Mouse (Mus musculus) regulatory T cell (primary cell): ENCODE data around the gene Fndc3b.

ENCODE experiments used
- in situ Hi-C: fragments of 300-600 bp; cut with MboI, MseI; formaldehyde crosslinking; loops from one replicate; pipeline ENCODE4 v1.15.1; 2025; ENCODE audit warnings: high pct_unique_total_duplicates

The Fndc3b gene

DNA sequence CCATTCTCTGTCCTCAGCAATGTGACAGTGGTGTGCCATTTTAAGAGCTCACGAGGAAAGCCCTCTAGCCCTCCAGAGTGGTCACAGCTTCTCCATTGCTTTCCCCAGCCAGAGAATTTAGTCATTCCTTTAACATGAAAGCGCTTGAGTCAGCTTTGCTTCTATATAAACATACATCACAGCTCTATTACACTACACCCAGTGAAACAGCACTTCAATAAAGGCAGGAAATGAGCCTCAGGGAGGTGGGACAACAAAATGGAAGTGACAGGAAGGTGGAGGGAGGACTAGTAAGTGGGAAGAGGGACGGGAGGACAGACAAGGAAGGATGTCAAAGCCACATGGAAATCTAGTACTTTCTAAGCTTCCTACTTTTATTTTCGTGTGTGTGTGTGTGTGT lies 88.7 kb downstream of the Fndc3b start:
- in situ Hi-C loops = no loop called here

DNA sequence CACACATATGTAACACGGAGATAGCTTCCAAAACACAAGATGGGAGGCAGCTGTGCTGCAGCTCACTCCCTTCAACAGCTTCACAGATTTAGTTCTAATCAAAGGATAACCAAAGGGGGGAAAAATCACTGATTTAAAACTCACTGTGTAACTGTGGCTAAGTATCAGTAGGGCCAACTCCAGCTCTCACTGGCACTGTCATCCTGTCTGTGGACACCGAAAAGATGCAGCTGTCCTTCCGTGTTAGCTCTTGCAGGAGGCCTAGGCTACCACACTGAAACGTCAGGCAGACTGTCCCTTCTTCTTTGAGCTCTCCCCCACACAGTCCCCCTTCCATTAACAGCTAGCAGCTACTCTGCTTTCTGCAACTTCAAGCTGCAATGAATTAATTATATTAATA lies 89.9 kb downstream of the Fndc3b start:
- in situ Hi-C loops = no loop called here

- in situ Hi-C loops = no loop called here
These were observed 93.4 kb downstream of the Fndc3b start for GRCm38 (mm10) chr3:27617733-27618132.

- in situ Hi-C loops = no loop called here
These were observed 93.9 kb downstream of the Fndc3b start for GRCm38 (mm10) chr3:27617237-27617499.

- in situ Hi-C loops = no loop called here
These were observed 94.5 kb downstream of the Fndc3b start for GRCm38 (mm10) chr3:27616421-27617236.

- in situ Hi-C loops = no loop called here
These were observed 95.6 kb downstream of the Fndc3b start for GRCm38 (mm10) chr3:27615479-27615878.

DNA sequence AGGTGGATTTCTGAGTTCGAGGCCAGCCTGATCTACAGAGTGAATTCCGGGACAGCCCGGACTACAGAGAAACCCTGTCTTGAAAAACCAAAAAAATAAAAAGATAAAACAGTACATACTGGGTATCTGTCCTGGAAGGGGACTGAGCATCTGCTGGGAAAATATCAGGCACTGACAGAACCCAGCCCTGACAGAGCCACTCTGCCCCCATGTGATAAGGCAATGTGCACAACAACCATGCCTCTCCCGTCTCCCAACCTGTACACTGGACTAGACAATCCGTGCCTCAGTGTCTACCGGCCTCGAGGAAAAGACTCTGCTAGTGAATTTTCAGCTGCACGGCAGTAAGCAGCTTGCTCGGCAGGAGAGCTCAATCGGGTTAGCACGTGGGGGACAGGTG lies 97.3 kb downstream of the Fndc3b start:
- in situ Hi-C loops = loop anchor here (5.0 kb wide), 1 partner anchor 92 kb away; no protein-coding TSS in a partner anchor

DNA sequence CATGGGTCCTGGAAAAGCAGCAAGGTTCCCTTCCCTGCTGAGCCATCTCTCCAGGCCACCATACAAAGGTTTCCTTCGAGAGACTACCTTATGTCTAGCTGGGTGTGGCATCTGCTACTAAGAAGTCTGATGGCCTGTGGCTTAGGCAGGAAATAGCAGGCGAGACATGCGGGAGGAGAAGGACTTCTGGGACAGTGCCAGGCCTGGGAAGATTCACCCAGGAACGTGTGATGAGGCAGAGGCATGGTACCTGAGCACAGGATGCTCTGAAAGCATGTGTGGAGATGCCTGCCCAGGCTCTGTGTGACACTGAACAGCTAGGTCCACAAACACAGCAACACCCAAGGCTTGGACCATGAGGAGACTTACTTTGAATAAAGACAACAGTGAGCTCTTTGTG lies 98.1 kb downstream of the Fndc3b start:
- in situ Hi-C loops = loop anchor here (5.0 kb wide), 1 partner anchor 91 kb away; no protein-coding TSS in a partner anchor

GRCm38 (mm10) chr3:27611986-27612385 lies 99.1 kb downstream of the Fndc3b start:
- in situ Hi-C loops = loop anchor here (5.0 kb wide), 1 partner anchor 90 kb away; no protein-coding TSS in a partner anchor

DNA sequence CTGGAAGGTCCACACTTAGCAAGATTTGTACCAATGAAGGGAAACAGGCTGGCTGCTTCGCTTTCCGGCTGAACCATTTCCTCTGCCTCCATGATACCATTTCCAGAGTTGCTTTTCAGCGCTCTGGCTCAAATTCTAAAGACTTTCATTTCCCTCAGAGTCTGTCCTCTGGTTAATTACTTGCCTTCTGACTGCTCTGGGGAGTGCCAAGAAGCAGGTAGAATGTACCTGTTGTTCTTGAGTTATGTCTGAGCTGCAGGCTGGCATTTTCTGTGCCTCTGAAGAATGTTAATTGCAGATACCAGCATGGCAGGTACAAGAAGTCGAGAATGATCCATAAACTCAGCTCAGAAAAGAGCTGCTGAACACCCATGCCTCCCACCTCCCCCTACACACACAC lies 100.6 kb downstream of the Fndc3b start:
- in situ Hi-C loops = loop anchor here (5.0 kb wide), 1 partner anchor 88 kb away; no protein-coding TSS in a partner anchor

DNA sequence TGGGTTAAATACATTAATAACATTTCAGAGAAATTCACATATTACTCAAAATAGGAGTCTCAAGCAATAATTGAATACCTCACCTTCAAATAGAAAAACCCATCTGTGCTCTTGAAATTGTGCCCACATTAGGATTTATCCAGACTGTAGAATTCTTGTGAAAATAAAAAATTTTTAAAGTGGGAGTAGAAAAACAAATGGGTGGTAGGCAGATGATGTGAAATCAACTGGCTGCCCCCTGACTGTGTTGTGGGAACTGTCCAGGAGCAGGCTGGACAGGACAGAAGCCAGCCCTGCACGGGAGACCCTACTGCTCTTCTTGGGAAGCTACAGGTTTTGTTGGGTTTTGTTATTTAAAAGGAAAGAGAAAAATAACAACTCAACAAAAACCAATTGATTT lies 101.0 kb downstream of the Fndc3b start:
- in situ Hi-C loops = loop anchor here (5.0 kb wide), 1 partner anchor 88 kb away; no protein-coding TSS in a partner anchor

DNA sequence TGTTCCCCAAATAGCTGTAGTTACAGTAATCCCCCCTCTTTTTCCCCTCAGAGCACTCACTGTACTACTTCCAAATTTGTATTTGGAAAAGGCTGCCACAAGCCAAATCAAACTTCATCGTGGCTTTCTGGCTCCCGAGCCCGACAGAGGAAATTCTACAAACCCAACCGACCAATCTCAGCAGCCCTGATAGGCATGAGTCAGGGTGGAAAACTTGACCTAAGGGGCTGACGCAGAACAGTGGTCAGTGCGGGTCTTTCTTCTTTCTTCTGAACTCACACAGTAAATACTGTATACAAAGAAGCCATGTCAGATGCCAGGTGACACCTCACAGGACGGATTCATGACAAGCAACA lies 103.3 kb downstream of the Fndc3b start:
- in situ Hi-C loops = no loop called here

- in situ Hi-C loops = no loop called here
These were observed 103.9 kb downstream of the Fndc3b start for GRCm38 (mm10) chr3:27607081-27607795.

DNA sequence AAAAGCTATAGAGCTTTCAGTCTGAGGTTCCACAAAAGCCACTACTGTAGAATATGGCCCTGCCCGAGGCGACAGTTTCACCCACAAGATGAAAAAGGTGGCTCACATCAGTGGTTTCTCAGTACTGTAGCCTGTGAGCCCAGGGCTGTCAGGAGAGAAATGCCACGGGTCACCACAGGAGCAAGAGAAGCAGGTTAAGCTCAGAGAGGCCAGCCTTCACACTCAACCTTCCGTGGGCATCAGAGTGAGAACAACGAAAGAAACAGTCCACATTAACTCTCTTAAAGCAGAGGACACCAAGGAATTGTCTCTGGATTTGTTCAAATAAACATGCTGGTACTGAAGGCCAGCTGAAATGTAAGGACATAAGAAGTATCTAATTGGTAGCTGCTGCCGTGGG lies 104.5 kb downstream of the Fndc3b start:
- in situ Hi-C loops = no loop called here

DNA sequence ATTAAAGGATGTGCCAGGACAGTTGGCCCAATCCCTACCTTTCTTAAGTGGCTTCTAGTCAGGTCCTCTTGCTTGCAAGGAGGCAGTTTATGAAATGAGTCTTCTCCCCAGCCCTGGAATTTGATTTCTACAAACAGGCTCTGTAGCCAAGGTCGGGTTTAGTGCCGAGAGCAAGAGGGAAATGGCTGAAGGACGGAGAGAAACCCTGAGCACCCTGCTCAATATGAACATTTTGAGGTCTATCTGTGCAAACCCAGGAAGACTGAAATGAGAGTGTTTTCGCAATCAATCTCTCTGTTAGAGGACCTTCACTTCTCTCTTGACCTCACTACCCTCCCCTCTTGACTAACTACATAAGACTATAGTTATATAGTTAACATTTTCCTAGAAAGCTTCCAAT lies 105.5 kb downstream of the Fndc3b start:
- in situ Hi-C loops = no loop called here

- in situ Hi-C loops = no loop called here
These were observed 106.0 kb downstream of the Fndc3b start for GRCm38 (mm10) chr3:27605081-27605480.

DNA sequence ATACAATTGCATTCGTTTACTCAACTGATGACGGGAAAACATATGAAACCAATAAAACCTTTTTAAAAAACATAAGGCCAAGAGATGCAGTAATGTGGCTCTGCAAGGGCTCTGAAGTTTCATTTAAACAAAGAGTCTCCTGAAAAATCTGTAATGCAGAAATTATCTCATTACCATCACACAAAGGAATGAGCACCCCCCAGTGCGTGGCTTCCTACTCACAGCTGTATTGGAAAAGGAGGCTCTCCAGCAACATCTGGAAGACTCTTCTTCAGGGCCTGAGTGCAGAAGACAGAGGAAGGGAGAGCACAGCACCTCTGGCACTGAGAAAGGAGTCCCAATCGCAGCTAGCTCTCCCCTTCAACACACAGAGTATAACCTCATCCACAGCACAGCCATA lies 106.5 kb downstream of the Fndc3b start:
- in situ Hi-C loops = no loop called here

DNA sequence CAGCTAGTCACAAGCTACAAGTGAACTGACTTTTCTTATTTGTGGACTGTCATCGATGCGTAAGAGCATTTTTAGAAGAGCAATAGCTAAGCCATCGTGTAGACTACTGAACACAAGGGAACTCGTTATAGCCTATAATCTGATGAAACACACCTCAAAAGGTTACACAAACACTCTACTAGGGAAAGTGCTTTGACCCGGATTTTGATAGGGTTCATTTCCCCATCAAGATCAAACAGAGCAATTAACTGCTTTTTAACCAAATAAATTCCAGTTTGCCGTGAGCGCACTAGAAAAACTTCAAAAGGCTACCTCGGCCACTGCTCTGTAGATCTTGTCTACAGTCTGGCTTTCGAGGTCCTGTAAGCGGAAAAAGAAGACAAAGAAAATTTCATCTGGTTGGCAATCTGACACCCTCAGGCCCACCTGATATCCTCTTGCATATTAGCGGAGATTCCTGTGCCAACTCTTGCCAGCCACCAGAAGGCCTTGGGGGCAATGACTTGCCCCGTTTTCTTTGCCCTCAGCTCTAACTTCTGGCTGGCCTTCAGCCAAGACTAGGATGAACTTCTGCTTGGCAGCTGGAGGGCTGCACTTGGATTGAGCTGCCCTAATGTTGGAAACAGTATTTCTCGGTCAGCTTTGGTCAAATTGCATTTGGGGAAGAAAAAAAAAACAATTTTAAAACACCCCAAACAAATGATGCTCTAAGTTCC lies 107.0 kb downstream of the Fndc3b start:
- in situ Hi-C loops = no loop called here

DNA sequence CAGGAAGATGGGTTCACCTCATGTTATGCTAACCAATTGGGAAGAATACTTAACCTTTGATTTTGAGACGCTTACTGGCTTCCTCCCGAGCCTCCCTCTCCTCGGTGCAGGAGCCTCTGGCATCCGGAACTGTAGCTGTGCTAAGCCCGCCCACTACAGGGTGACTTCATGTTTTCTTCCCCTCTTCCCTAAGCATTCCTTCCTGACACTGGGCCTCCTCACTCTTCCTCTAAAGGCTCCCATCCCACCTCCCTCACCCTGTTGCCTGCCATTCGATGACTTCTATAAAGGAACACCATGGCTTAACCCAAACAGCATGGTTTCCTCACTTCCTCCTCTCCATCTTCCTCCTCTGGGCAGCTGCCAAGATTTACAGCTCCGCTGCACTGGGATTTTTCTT lies 110.5 kb downstream of the Fndc3b start:
- in situ Hi-C loops = no loop called here

DNA sequence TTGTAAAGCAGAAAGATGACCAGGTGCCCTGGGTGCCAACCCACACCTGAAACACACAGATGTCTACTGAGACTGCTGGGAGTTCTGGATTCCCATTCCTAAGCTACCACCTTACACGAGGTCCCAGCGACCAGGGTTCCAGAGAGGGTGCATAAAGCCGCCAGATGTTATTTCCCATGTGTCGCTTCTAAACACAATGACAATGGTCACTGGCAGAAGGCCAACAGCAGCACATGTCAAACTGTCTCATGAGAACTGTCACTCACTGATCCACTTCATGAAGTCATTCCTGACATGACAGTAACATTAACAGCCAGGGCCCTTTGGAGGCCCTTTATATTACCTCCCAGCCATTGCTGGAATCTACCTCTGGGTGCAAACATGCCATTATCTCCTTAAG lies 110.9 kb downstream of the Fndc3b start:
- in situ Hi-C loops = no loop called here

DNA sequence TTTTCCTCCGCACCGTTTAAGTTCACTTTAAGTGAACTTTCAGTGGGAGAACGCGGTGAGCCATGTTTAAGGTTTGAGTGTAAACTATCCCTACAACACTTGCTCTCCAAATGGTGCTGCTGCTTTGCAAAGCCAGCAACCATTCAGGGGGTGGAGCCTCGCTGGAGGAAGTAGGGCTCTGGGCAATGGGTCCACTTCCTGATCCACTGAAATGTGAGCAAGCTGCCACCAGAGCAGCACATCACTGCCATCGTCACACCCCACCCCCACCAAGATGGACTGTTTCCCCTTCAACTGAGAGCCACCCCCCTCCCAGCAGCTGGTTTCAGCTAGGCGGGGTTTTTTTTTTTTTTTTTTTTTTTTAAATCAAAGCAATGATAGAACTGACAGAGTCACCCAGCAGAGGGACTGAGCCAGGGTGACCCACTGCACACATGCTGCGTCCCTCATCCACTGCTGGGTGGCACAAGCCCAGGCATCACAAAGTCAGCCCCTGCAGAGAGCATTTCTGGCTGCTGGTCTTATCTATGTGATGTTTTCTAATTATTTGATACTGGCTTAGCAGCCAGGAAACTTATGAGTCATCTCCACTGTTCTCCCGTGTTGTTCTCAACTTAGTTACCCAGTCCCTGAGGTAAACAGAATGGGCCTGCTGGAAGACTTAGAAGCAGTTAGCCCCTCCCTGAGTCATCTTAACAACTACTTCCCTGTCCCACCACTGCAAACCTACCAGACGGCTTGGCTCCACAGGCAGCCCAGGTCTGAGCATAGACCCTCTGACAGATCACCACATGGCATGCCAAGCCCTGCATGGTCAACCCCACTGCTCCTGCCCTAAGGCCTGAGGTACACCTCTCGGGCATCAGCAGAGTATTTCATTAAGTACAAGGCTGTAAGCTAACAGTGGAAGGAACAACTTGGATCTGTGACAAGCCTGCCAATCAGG lies 112.4 kb downstream of the Fndc3b start:
- in situ Hi-C loops = no loop called here
